Mouse (Mus musculus) bone marrow macrophage, adult 2 months (primary cell): ENCODE data around the gene Rae1.

ENCODE experiments used
- CTCF ChIP-seq: IDR thresholded peaks from 2 replicates; pipeline ENCODE4 v1.5.1; 2012; ENCODE audit warnings: low read depth, mild to moderate bottlenecking, low read length, moderate library complexity
- POLR2A ChIP-seq: IDR thresholded peaks from 2 replicates; pipeline ENCODE4 v1.6.1; 2012; ENCODE audit warnings: mild to moderate bottlenecking, low read depth, low read length, borderline replicate concordance

- TF ChIP-seq CTCF: no peak
- TF ChIP-seq POLR2A: no peak
Observed at GRCm38 (mm10) chr2:173022813-173023212, 22.9 kb downstream of the Rae1 start.
